In genomic region chr1:45488291-45488690, GRCm38 (mm10) we compare ENCODE assay signal across 20 mouse cellular contexts. TPM values are rescaled to one million over a fixed set of nuclear protein-coding genes. Genes with fewer than 3 reads are reported as not detected.
"Had no signal": no experiment of that assay in that cellular context is flagged by ENCODE, and none has a peak within 500 bp of the region (broad histone marks: within the 10 kb centered on the region; RNA-seq: fewer than 3 reads in every experiment).

No protein-coding gene starts in this region.

- DNase-seq: lung, adult 2 months; lung, postnatal 14 days; lung, postnatal 36 days; midbrain, embryonic 14.5 days; retina, postnatal 1 day; right cerebral cortex, adult 18-20 months; right cerebral cortex, postnatal 25 days; right cerebral cortex, postnatal 4 days; spleen, adult 18-20 months; thymus, adult 2 months; thymus, postnatal 25 days; thymus, postnatal 4 days had no signal

- H3K9me3 ChIP-seq: liver, embryonic 15.5 days; midbrain, embryonic 10.5 days; midbrain, embryonic 12.5 days; neural tube, embryonic 13.5 days; neural tube, embryonic 15.5 days had no signal

- H3K4me3 ChIP-seq: liver, embryonic 15.5 days; midbrain, embryonic 10.5 days; midbrain, embryonic 12.5 days; myocyte; neural tube, embryonic 13.5 days; neural tube, embryonic 15.5 days had no signal

- H3K36me3 ChIP-seq: liver, embryonic 15.5 days; midbrain, embryonic 10.5 days; midbrain, embryonic 12.5 days; neural tube, embryonic 13.5 days; neural tube, embryonic 15.5 days had no signal

- H3K27me3 ChIP-seq: liver, embryonic 15.5 days; midbrain, embryonic 12.5 days; neural tube, embryonic 13.5 days; neural tube, embryonic 15.5 days had no signal

- H3K9ac ChIP-seq: liver, embryonic 15.5 days; midbrain, embryonic 12.5 days; neural tube, embryonic 13.5 days; neural tube, embryonic 15.5 days had no signal

- H3K4me1 ChIP-seq: liver, embryonic 15.5 days; midbrain, embryonic 10.5 days; midbrain, embryonic 12.5 days; neural tube, embryonic 13.5 days; neural tube, embryonic 15.5 days had no signal

- ATAC-seq: midbrain, embryonic 16.5 days had no signal

- H3K4me2 ChIP-seq: liver, embryonic 15.5 days; midbrain, embryonic 12.5 days; neural tube, embryonic 13.5 days; neural tube, embryonic 15.5 days had no signal

- H3K27ac ChIP-seq: liver, embryonic 15.5 days; midbrain, embryonic 10.5 days; midbrain, embryonic 12.5 days; neural tube, embryonic 13.5 days; neural tube, embryonic 15.5 days had no signal

RNA-seq across cellular contexts. Expression of gene Col5a2, which starts 14.8 kb away (rescaled TPM):
- total RNA-seq: megakaryocyte-erythroid progenitor cell, adult 5-6 weeks had no signal
